ENCODE assay signal across 13 mouse cellular contexts in genomic region chr3:151366707-151367306, GRCm38 (mm10).
A peak's percentile ranks its signal among the peaks of the same experiment; 100 is the strongest.
DNase-seq lines count a peak whose midpoint lies in the region; ATAC-seq lines count a peak whose summit lies in the region.
"Had no signal": no experiment of that assay in that cellular context is flagged by ENCODE, and none has a peak within 500 bp of the region (broad histone marks: within the 10 kb centered on the region; RNA-seq: fewer than 3 reads in every experiment).

No protein-coding gene starts in this region.

- H3K27ac ChIP-seq in hindbrain, embryonic 11.5 days (ENCODE audit: low read depth, low read length), result no peak overlapping the region
- H3K27ac ChIP-seq in hindbrain, embryonic 10.5 days, result no peak overlapping the region
- H3K27ac ChIP-seq in forebrain, embryonic 14.5 days (ENCODE audit: low read depth, low read length), result no peak overlapping the region; the same call in 1 of the 2 replicates
- no peak overlapping the region for H3K27ac ChIP-seq in hindbrain, embryonic 16.5 days (ENCODE audit: low read depth, low read length)
- no peak overlapping the region for H3K27ac ChIP-seq in neural tube, embryonic 12.5 days

- H3K27me3 ChIP-seq in hindbrain, embryonic 11.5 days (ENCODE audit: control insufficient read depth, insufficient read depth, low read length), result no peaks in the 10 kb centered on the region
- H3K27me3 ChIP-seq in hindbrain, embryonic 10.5 days (ENCODE audit: insufficient read depth, poor library complexity, severe bottlenecking), result no peaks in the 10 kb centered on the region
- no peaks in the 10 kb centered on the region for H3K27me3 ChIP-seq in forebrain, embryonic 14.5 days (replicated peaks; ENCODE audit: control insufficient read depth, insufficient read depth, low read length)
- H3K27me3 ChIP-seq in hindbrain, embryonic 16.5 days (replicated peaks; ENCODE audit: control insufficient read depth, insufficient read depth, low read length), result no peaks in the 10 kb centered on the region
- H3K27me3 ChIP-seq in neural tube, embryonic 12.5 days (replicated peaks), result no peaks in the 10 kb centered on the region

- no peak overlapping the region for H3K4me2 ChIP-seq in hindbrain, embryonic 11.5 days (replicated peaks; ENCODE audit: low read depth, low read length)
- no peak overlapping the region; the same call in 1 of the 2 replicates for H3K4me2 ChIP-seq in forebrain, embryonic 14.5 days (ENCODE audit: low read length)
- H3K4me2 ChIP-seq in hindbrain, embryonic 16.5 days (ENCODE audit: low read length), result no peak overlapping the region
- H3K4me2 ChIP-seq in neural tube, embryonic 12.5 days (replicated peaks), result no peak overlapping the region

- whole genome bisulfite sequencing in hindbrain, embryonic 11.5 days, result 79% methylated on average over 4 of the region's 4 CpGs
- 84% methylated on average over 4 of the region's 4 CpGs for WGBS in hindbrain, embryonic 10.5 days
- WGBS in forebrain, embryonic 14.5 days, result 47% methylated on average over 4 of the region's 4 CpGs
- 59% methylated on average over 4 of the region's 4 CpGs for WGBS in hindbrain, embryonic 16.5 days
- 79% methylated on average over 4 of the region's 4 CpGs for WGBS in neural tube, embryonic 12.5 days

- H3K9me3 ChIP-seq in hindbrain, embryonic 11.5 days (ENCODE audit: control insufficient read depth, low read length), result no peaks in the 10 kb centered on the region
- H3K9me3 ChIP-seq in hindbrain, embryonic 10.5 days, result no peaks in the 10 kb centered on the region
- no peaks in the 10 kb centered on the region for H3K9me3 ChIP-seq in forebrain, embryonic 14.5 days (replicated peaks; ENCODE audit: control insufficient read depth, low read length)
- no peaks in the 10 kb centered on the region for H3K9me3 ChIP-seq in hindbrain, embryonic 16.5 days (ENCODE audit: control insufficient read depth, low read length)
- no peaks in the 10 kb centered on the region for H3K9me3 ChIP-seq in neural tube, embryonic 12.5 days

- H3K4me1 ChIP-seq in hindbrain, embryonic 11.5 days (replicated peaks; ENCODE audit: control insufficient read depth, insufficient read depth, low read length), result 0 out of 2 replicates have a peak, but pooled peaks cover 3% of the 10 kb centered on the region
- H3K4me1 ChIP-seq in hindbrain, embryonic 10.5 days (replicated peaks), result peaks cover 12% of the 10 kb centered on the region
- H3K4me1 ChIP-seq in forebrain, embryonic 14.5 days (ENCODE audit: control insufficient read depth, insufficient read depth, low read length), result no peaks in the 10 kb centered on the region; the same call in 1 of the 2 replicates
- H3K4me1 ChIP-seq in hindbrain, embryonic 16.5 days (ENCODE audit: control insufficient read depth, insufficient read depth, low read depth, low read length), result no peaks in the 10 kb centered on the region; the same call in 1 of the 2 replicates
- H3K4me1 ChIP-seq in neural tube, embryonic 12.5 days, result no peaks in the 10 kb centered on the region

- DNase-seq in hindbrain, embryonic 11.5 days (ENCODE audit: low spot score), result no peak
- DNase-seq in hindbrain, embryonic 10.5 days (ENCODE audit: low spot score), result no peak
- DNase-seq in forebrain, embryonic 14.5 days (ENCODE audit: low spot score), result no peak
- no peak for DNase-seq in layer of hippocampus, adult 8-10 months (ENCODE audit: low spot score in 2 of 2)
- DNase-seq: adrenal gland, postnatal 25 days; gastrocnemius, postnatal 10 days; kidney, adult 18-20 months; kidney, postnatal 36 days; liver; lung, adult 18-20 months had no signal

- H3K9ac ChIP-seq in hindbrain, embryonic 11.5 days (ENCODE audit: low read depth, low read length), result no peak overlapping the region
- H3K9ac ChIP-seq in forebrain, embryonic 14.5 days (ENCODE audit: low read length), result no peak overlapping the region
- no peak overlapping the region for H3K9ac ChIP-seq in hindbrain, embryonic 16.5 days (ENCODE audit: low read depth, low read length)
- H3K9ac ChIP-seq in neural tube, embryonic 12.5 days, result no peak overlapping the region

- H3K4me3 ChIP-seq in hindbrain, embryonic 11.5 days (ENCODE audit: low read depth, low read length), result no peak overlapping the region
- H3K4me3 ChIP-seq in hindbrain, embryonic 10.5 days, result no peak overlapping the region
- no peak overlapping the region for H3K4me3 ChIP-seq in forebrain, embryonic 14.5 days (ENCODE audit: low read depth, low read length)
- H3K4me3 ChIP-seq in hindbrain, embryonic 16.5 days (ENCODE audit: low read length), result no peak overlapping the region
- H3K4me3 ChIP-seq in neural tube, embryonic 12.5 days, result no peak overlapping the region

- 0 out of 2 replicates have a peak, but pooled peaks have one; percentile 20 for ATAC-seq in hindbrain, embryonic 11.5 days (ENCODE audit: low FRiP score)
- peak; percentile 68 for ATAC-seq in forebrain, embryonic 14.5 days
- ATAC-seq in hindbrain, embryonic 16.5 days, result peak; percentile 82
- ATAC-seq in neural tube, embryonic 12.5 days (ENCODE audit: low FRiP score, low read depth), result peak; percentile 11; the same call in 1 of the 2 replicates
- no peak for ATAC-seq in megakaryocyte-erythroid progenitor cell, adult 5-6 weeks (replicated peaks; ENCODE audit: low FRiP score, low TSS enrichment, poor library complexity, severe bottlenecking)

- H3K36me3 ChIP-seq in hindbrain, embryonic 11.5 days (ENCODE audit: control insufficient read depth, insufficient read depth, low read length), result no peaks in the 10 kb centered on the region
- H3K36me3 ChIP-seq in hindbrain, embryonic 10.5 days, result no peaks in the 10 kb centered on the region
- no peaks in the 10 kb centered on the region for H3K36me3 ChIP-seq in forebrain, embryonic 14.5 days (ENCODE audit: control insufficient read depth, insufficient read depth, low read length)
- no peaks in the 10 kb centered on the region for H3K36me3 ChIP-seq in hindbrain, embryonic 16.5 days (ENCODE audit: control insufficient read depth, insufficient read depth, low read length)
- no peaks in the 10 kb centered on the region for H3K36me3 ChIP-seq in neural tube, embryonic 12.5 days
